ENCODE assay signal across 24 mouse cellular contexts in genomic region chr3:51599057-51599630, GRCm38 (mm10). TPM values are rescaled to one million over a fixed set of nuclear protein-coding genes. Genes with fewer than 3 reads are reported as not detected.
DNase-seq lines count a peak whose midpoint lies in the region; TF ChIP-seq lines count a peak whose summit lies in the region.
"Had no signal": no experiment of that assay in that cellular context is flagged by ENCODE, and none has a peak within 500 bp of the region (broad histone marks: within the 10 kb centered on the region; RNA-seq: fewer than 3 reads in every experiment).

No protein-coding gene starts in this region.

- H3K4me1 ChIP-seq in ES-Bruce4 (ENCODE audit: control insufficient read depth, insufficient read depth, low read length): no peaks in the 10 kb centered on the region
- H3K4me1 ChIP-seq in ES-E14 (ENCODE audit: control insufficient read depth in 2 of 2, insufficient read depth in 2 of 2, low read length in 2 of 2, poor library complexity in 1 of 2): peaks cover 0 to 3% of the 10 kb centered on the region in 2 experiments; a peak in 1 of 4 replicates
- H3K4me1 ChIP-seq: heart, embryonic 13.5 days; kidney, embryonic 15.5 days; lung, embryonic 15.5 days had no signal

- intact Hi-C loops in left cerebral cortex, adult 2 months (cut with DNase I): no loop called here

- in situ Hi-C loops in ES-E14 (cut with MboI; ENCODE audit: low sequenced_read_pairs in 2 of 2, unreplicated experiment in 2 of 2): no loop called here

- TF ChIP-seq EP300 in ES-Bruce4 (IDR thresholded peaks at IDR 0.05; ENCODE audit: insufficient read depth, low read depth, low read length): peak; percentile 76

- no peak for TF ChIP-seq CTCF in ES-Bruce4 (IDR thresholded peaks at IDR 0.05; ENCODE audit: low read depth, low read length)
- no peak for TF ChIP-seq CTCF in left cerebral cortex, adult 2 months (IDR thresholded peaks at IDR 0.05)

- H3K27me3 ChIP-seq in ES-Bruce4 (ENCODE audit: control insufficient read depth, insufficient read depth, low read length, poor library complexity, severe bottlenecking): no peaks in the 10 kb centered on the region
- H3K27me3 ChIP-seq: embryonic facial prominence, embryonic 15.5 days; heart, embryonic 13.5 days; kidney, embryonic 15.5 days; limb, embryonic 13.5 days; lung, embryonic 15.5 days had no signal

- DNase-seq in heart, adult 11 months: peak; percentile 55
- DNase-seq in heart, postnatal 4 days: no peak
- peak; percentile 95 for DNase-seq in ES-E14 (ENCODE audit: low read depth, low spot score)
- peak; percentile 18 for DNase-seq in mesoderm, embryonic 11.5 days (ENCODE audit: low read depth, low spot score)
- DNase-seq in left cerebral cortex, adult 2 months (ENCODE audit: extremely low spot score in 1 of 2, low spot score in 2 of 2): no peak
- DNase-seq: adrenal gland, adult 8-10 months; B cell, adult 2 months; cerebellum, adult 9-10 months; cerebellum, postnatal 36 days; gastrocnemius, adult 2 months; heart, postnatal 10 days; kidney, adult 18-20 months; kidney, postnatal 36 days; lung, postnatal 36 days; midbrain, embryonic 14.5 days had no signal

- H3K36me3 ChIP-seq in ES-Bruce4 (ENCODE audit: control insufficient read depth, insufficient read depth, low read length, poor library complexity, severe bottlenecking) (no peaks in the 10 kb centered on the region), ES-E14 (ENCODE audit: control insufficient read depth, insufficient read depth, low read length, poor library complexity, severe bottlenecking) (no peaks in the 10 kb centered on the region)
- H3K36me3 ChIP-seq: embryonic facial prominence, embryonic 10.5 days; embryonic facial prominence, embryonic 15.5 days; heart, embryonic 13.5 days; hindbrain, embryonic 10.5 days; kidney, embryonic 15.5 days; limb, embryonic 13.5 days; lung, embryonic 15.5 days had no signal

- peak overlapping the region; percentile 32; the same call in 1 of the 2 replicates for H3K27ac ChIP-seq in ES-Bruce4 (ENCODE audit: insufficient read depth, low read length)
- H3K27ac ChIP-seq in ES-E14 (ENCODE audit: insufficient read depth, low read depth, low read length, poor library complexity, severe bottlenecking): peak overlapping the region; percentile 48; the same call in 1 of the 2 replicates
- H3K27ac ChIP-seq in left cerebral cortex, adult 2 months: no peak overlapping the region
- H3K27ac ChIP-seq: embryonic facial prominence, embryonic 10.5 days; embryonic facial prominence, embryonic 15.5 days; gastrocnemius, adult 2 months; heart, embryonic 13.5 days; hindbrain, embryonic 10.5 days; kidney, embryonic 15.5 days; layer of hippocampus, adult 2 months; limb, embryonic 13.5 days; lung, embryonic 15.5 days had no signal

- H3K9ac ChIP-seq in ES-Bruce4 (ENCODE audit: low read depth, poor library complexity, severe bottlenecking) (no peak overlapping the region), ES-E14 (ENCODE audit: insufficient read depth, low read depth, low read length, poor library complexity, severe bottlenecking) (no peak overlapping the region)
- H3K9ac ChIP-seq: embryonic facial prominence, embryonic 15.5 days; heart, embryonic 13.5 days; kidney, embryonic 15.5 days; limb, embryonic 13.5 days; lung, embryonic 15.5 days had no signal

- H3K9me3 ChIP-seq in ES-Bruce4 (replicated peaks; ENCODE audit: control insufficient read depth, insufficient read depth, low read length, poor library complexity, severe bottlenecking) (peaks cover 2% of the 10 kb centered on the region; the same call in 1 of the 2 replicates), ES-E14 (ENCODE audit: control insufficient read depth, insufficient read depth, low read depth, low read length) (no peaks in the 10 kb centered on the region)
- H3K9me3 ChIP-seq: embryonic facial prominence, embryonic 10.5 days; heart, embryonic 13.5 days; hindbrain, embryonic 10.5 days; kidney, embryonic 15.5 days; limb, embryonic 13.5 days; lung, embryonic 15.5 days had no signal

- H3K4me3 ChIP-seq in ES-Bruce4 (ENCODE audit: low read depth, low read length): peak overlapping the region; percentile 29; the same call in 1 of the 2 replicates
- H3K4me3 ChIP-seq in ES-E14 (ENCODE audit: insufficient read depth in 1 of 2, low read depth in 1 of 2, low read length in 2 of 2, poor library complexity in 1 of 2, severe bottlenecking in 1 of 2): no peak overlapping the region
- no peak overlapping the region for H3K4me3 ChIP-seq in left cerebral cortex, adult 2 months
- H3K4me3 ChIP-seq: embryonic facial prominence, embryonic 10.5 days; embryonic facial prominence, embryonic 15.5 days; gastrocnemius, adult 2 months; heart, embryonic 13.5 days; hindbrain, embryonic 10.5 days; kidney, embryonic 15.5 days; layer of hippocampus, adult 2 months; limb, embryonic 13.5 days; lung, embryonic 15.5 days had no signal

- no peak for TF ChIP-seq POLR2A in ES-Bruce4 (IDR thresholded peaks at IDR 0.05; ENCODE audit: insufficient read depth, low read length)

TF ChIP-seq in ES-E14, 5 proteins besides CTCF, POLR2A, EP300 and RAD21:
- TF ChIP-seq CHD2 (IDR thresholded peaks at IDR 0.05; ENCODE audit: low read depth, low read length): no peak
- no peak for TF ChIP-seq ZNF384 (IDR thresholded peaks at IDR 0.05; ENCODE audit: low read depth, low read length)
- TF ChIP-seq ZC3H11A (IDR thresholded peaks at IDR 0.05; ENCODE audit: borderline replicate concordance, low read depth, low read length): no peak
- TF ChIP-seq HCFC1 (IDR thresholded peaks at IDR 0.05; ENCODE audit: borderline replicate concordance, insufficient read depth, low read length): no peak
- TF ChIP-seq MAFK (IDR thresholded peaks at IDR 0.05; ENCODE audit: insufficient read depth, low read depth, low read length): no peak

RNA-seq across cellular contexts. Expression of gene Setd7, which starts 38.5 kb away (rescaled TPM):
- total RNA-seq in heart, postnatal 4 days (2021): 10 to 100 TPM; 54.0 to 58.7 TPM
- polyA plus RNA-seq in ES-Bruce4 (2011; ENCODE audit: insufficient read depth, insufficient read length, low read depth, missing spikeins): 46.1 and 48.1 TPM in 2 replicates
- total RNA-seq in ES-E14 (2012; rRNA removed): 14.0 and 17.5 TPM in 2 replicates
- total RNA-seq in left cerebral cortex, adult 2 months (2021): 100 to 1,000 TPM; 133 to 143 TPM

Comparison
In these comparisons a context has a peak if more than half of its experiments do, and no peak if none do; other contexts are left out.
1. DNase-seq: peak in heart, adult 11 months (single experiment), ES-E14 (single experiment) and mesoderm, embryonic 11.5 days (single experiment); none in heart, postnatal 4 days (single experiment) and left cerebral cortex, adult 2 months (0 of 2).